Mouse (Mus musculus): ENCODE measurements around the gene Tmem164. TPM values are rescaled to one million over a fixed set of nuclear protein-coding genes. Genes with fewer than 3 reads are reported as not detected.

Tmem164 gene
- total and polyA plus RNA-seq, 2 experiments from 2014 or later, result 15.8 to 38.2 TPM

DNA sequence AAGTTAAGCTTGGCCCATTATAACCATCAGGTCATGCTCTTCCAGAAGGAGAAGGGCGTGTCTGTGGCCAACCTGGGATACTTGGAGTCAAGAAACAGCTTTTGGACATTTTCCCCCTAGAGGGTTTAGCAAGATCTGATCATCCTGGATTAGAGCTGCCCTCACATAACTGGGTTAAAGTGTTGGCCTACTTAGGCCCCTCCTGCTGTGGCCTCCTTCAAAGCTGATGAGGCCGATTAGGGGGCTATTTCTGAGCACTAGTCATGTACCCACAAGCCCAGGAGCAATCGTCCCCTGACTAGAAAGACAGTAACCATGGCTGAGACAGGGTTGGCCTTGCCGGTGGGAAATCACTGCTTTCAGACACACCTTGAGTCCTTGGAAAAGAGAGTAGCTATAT, 160.7 kb downstream of the Tmem164 start:
- H3K27ac ChIP-seq (ENCODE audit: low read depth, low read length), result no peak overlapping the region
- no peak overlapping the region for H3K9ac ChIP-seq (replicated peaks; ENCODE audit: low read length, poor library complexity, severe bottlenecking)
- no peaks in the 10 kb centered on the region for H3K36me3 ChIP-seq (ENCODE audit: insufficient read depth, low read length)
- H3K4me3 ChIP-seq (ENCODE audit: low read depth, low read length), result no peak overlapping the region
- no peak for ATAC-seq (ENCODE audit: low FRiP score)
- WGBS, result 76% methylated on average over 4 of the region's 4 CpGs
- no peak for TF ChIP-seq CTCF (IDR thresholded peaks at IDR 0.05)
- DNase-seq (ENCODE audit: low spot score), result no peak
- H3K4me1 ChIP-seq (ENCODE audit: insufficient read depth, low read length), result no peaks in the 10 kb centered on the region
- H3K4me2 ChIP-seq (ENCODE audit: low read depth, low read length, poor library complexity, severe bottlenecking), result no peak overlapping the region
- no peaks in the 10 kb centered on the region for H3K9me3 ChIP-seq (ENCODE audit: low read length)
- no peaks in the 10 kb centered on the region for H3K27me3 ChIP-seq (ENCODE audit: insufficient read depth, low read length)

GRCm38 (mm10) chrX:142846266-142846665, 165.1 kb downstream of the Tmem164 start:
- WGBS, result 86% methylated on average over 6 of the region's 6 CpGs
- ATAC-seq (ENCODE audit: low FRiP score) (no peak), DNase-seq (ENCODE audit: low spot score) (no peak)
- no peak for TF ChIP-seq CTCF (IDR thresholded peaks at IDR 0.05)
- H3K9ac ChIP-seq (replicated peaks; ENCODE audit: low read length, poor library complexity, severe bottlenecking), result no peak overlapping the region
- no peaks in the 10 kb centered on the region for H3K4me1 ChIP-seq (ENCODE audit: insufficient read depth, low read length)
- 0 out of 2 replicates have a peak, but pooled peaks cover 3% of the 10 kb centered on the region for H3K27me3 ChIP-seq (ENCODE audit: insufficient read depth, low read length)
- no peaks in the 10 kb centered on the region for H3K9me3 ChIP-seq (ENCODE audit: low read length)
- H3K27ac ChIP-seq (ENCODE audit: low read depth, low read length), result no peak overlapping the region
- H3K36me3 ChIP-seq (ENCODE audit: insufficient read depth, low read length), result no peaks in the 10 kb centered on the region
- no peak overlapping the region for H3K4me2 ChIP-seq (ENCODE audit: low read depth, low read length, poor library complexity, severe bottlenecking)
- H3K4me3 ChIP-seq (ENCODE audit: low read depth, low read length), result no peak overlapping the region

- Histone ChIP-seq H3K27me3 (ENCODE audit: insufficient read depth, low read length) (0 out of 2 replicates have a peak, but pooled peaks cover 3% of the 10 kb centered on the region), H3K9me3 (ENCODE audit: low read length) (no peaks in the 10 kb centered on the region), H3K4me1 (ENCODE audit: insufficient read depth, low read length) (no peaks in the 10 kb centered on the region), H3K27ac (ENCODE audit: low read depth, low read length) (no peak overlapping the region), H3K4me3 (ENCODE audit: low read depth, low read length) (no peak overlapping the region), H3K4me2 (ENCODE audit: low read depth, low read length, poor library complexity, severe bottlenecking) (no peak overlapping the region), H3K36me3 (ENCODE audit: insufficient read depth, low read length) (no peaks in the 10 kb centered on the region), H3K9ac (replicated peaks; ENCODE audit: low read length, poor library complexity, severe bottlenecking) (no peak overlapping the region)
- no peak for TF ChIP-seq CTCF (IDR thresholded peaks at IDR 0.05)
- DNase-seq (ENCODE audit: low spot score), result no peak
- WGBS, result 92% methylated on average over 9 of the region's 9 CpGs
- ATAC-seq (ENCODE audit: low FRiP score), result no peak
Measured at GRCm38 (mm10) chrX:142848032-142848431, 166.8 kb downstream of the Tmem164 start.

DNA sequence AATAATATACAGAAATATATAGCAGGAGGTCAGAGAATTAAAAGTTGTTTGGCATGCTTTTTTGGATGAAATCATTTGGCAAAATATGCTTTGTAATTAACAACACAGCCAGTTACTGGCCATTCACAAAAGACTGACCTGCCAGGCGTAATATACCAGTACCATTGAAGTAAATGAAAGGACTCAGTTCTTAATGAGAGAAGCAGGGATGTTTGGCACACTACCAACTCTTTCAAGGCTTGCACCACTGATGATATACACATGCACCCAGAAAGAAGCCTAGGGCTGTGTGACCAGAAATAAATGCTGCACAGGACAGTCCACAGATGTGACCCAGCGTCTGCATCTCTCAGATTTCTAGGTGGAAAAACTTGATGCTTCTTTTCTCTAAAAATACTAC, 188.6 kb downstream of the Tmem164 start:
- H3K36me3 ChIP-seq (ENCODE audit: insufficient read depth, low read length), result no peaks in the 10 kb centered on the region
- no peak overlapping the region for H3K27ac ChIP-seq (ENCODE audit: low read depth, low read length)
- H3K27me3 ChIP-seq (ENCODE audit: insufficient read depth, low read length), result 0 out of 2 replicates have a peak, but pooled peaks cover 2% of the 10 kb centered on the region
- H3K4me1 ChIP-seq (ENCODE audit: insufficient read depth, low read length), result no peaks in the 10 kb centered on the region
- 77% methylated on average over 2 of the region's 2 CpGs for WGBS
- H3K4me2 ChIP-seq (ENCODE audit: low read depth, low read length, poor library complexity, severe bottlenecking), result no peak overlapping the region
- TF ChIP-seq CTCF (IDR thresholded peaks at IDR 0.05), result no peak
- no peak overlapping the region for H3K9ac ChIP-seq (replicated peaks; ENCODE audit: low read length, poor library complexity, severe bottlenecking)
- ATAC-seq (ENCODE audit: low FRiP score), result no peak
- no peaks in the 10 kb centered on the region for H3K9me3 ChIP-seq (ENCODE audit: low read length)
- H3K4me3 ChIP-seq (ENCODE audit: low read depth, low read length), result no peak overlapping the region
- DNase-seq (ENCODE audit: low spot score), result peak; percentile 49

- H3K9me3 ChIP-seq (ENCODE audit: low read length), result no peaks in the 10 kb centered on the region
- H3K27me3 ChIP-seq (ENCODE audit: insufficient read depth, low read length), result no peaks in the 10 kb centered on the region
- no peak for DNase-seq (ENCODE audit: low spot score)
- WGBS, result 90% methylated on average over 5 of the region's 5 CpGs
- H3K4me3 ChIP-seq (ENCODE audit: low read depth, low read length), result no peak overlapping the region
- TF ChIP-seq CTCF (IDR thresholded peaks at IDR 0.05), result no peak
- H3K9ac ChIP-seq (replicated peaks; ENCODE audit: low read length, poor library complexity, severe bottlenecking), result no peak overlapping the region
- H3K27ac ChIP-seq (ENCODE audit: low read depth, low read length), result no peak overlapping the region
- no peaks in the 10 kb centered on the region for H3K4me1 ChIP-seq (ENCODE audit: insufficient read depth, low read length)
- H3K4me2 ChIP-seq (ENCODE audit: low read depth, low read length, poor library complexity, severe bottlenecking), result no peak overlapping the region
- no peaks in the 10 kb centered on the region for H3K36me3 ChIP-seq (ENCODE audit: insufficient read depth, low read length)
- no peak for ATAC-seq (ENCODE audit: low FRiP score)
Measured at GRCm38 (mm10) chrX:142882255-142882654, 201.0 kb downstream of the Tmem164 start.

DNA sequence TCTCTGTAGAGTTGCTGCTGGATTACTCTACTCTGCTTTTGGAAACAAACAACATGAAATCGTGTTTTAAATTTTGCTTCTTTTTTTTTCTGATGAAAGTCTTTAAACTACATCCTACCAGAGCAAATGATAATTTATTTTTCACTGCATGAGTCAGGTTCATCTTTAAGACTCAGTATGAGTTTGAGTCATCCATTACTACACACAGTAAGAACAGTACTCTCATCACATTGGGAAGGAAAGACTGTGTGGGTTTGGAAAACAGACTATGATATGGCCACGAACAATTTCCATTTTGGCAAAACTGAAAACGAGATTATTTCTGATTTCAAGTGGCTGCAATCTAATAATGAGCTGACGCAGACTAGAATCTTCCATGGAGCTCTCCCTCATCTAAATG, 202.4 kb downstream of the Tmem164 start:
- Histone ChIP-seq H3K27me3 (ENCODE audit: insufficient read depth, low read length) (no peaks in the 10 kb centered on the region), H3K4me3 (ENCODE audit: low read depth, low read length) (no peak overlapping the region), H3K9me3 (ENCODE audit: low read length) (no peaks in the 10 kb centered on the region), H3K27ac (ENCODE audit: low read depth, low read length) (no peak overlapping the region), H3K4me2 (ENCODE audit: low read depth, low read length, poor library complexity, severe bottlenecking) (no peak overlapping the region), H3K36me3 (ENCODE audit: insufficient read depth, low read length) (no peaks in the 10 kb centered on the region), H3K4me1 (ENCODE audit: insufficient read depth, low read length) (no peaks in the 10 kb centered on the region), H3K9ac (replicated peaks; ENCODE audit: low read length, poor library complexity, severe bottlenecking) (no peak overlapping the region)
- ATAC-seq (ENCODE audit: low FRiP score) (no peak), DNase-seq (ENCODE audit: low spot score) (no peak)
- TF ChIP-seq CTCF (IDR thresholded peaks at IDR 0.05), result no peak
- WGBS, result 81% methylated on average over 4 of the region's 4 CpGs

Data from midbrain, postnatal 0 days (tissue).